In the genomic region with DNA sequence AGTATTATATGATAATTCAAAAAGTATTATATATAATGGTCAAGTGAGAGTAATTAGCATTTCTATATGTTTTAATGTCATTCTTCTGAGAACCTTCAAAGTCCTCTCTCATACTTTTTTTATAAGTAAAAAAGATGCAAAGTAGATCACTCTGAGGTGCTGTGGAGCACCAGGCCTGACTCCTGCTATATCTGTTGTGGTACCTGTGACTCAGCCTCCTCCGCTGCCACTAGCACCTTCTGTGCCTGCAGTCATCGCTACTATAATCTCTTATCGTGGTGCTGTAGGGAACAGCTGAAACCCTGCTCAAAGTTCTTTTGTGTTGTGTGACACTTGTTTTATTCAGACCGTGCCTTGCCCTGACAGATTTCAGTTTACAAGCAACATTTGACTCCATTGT, we compare ENCODE assay signal across 17 mouse cellular contexts. TPM values are rescaled to one million over a fixed set of nuclear protein-coding genes. Genes with fewer than 3 reads are reported as not detected.
"Had no signal": no experiment of that assay in that cellular context is flagged by ENCODE, and none has a peak within 500 bp of the region (broad histone marks: within the 10 kb centered on the region; RNA-seq: fewer than 3 reads in every experiment).

No protein-coding gene starts in this region.

- H3K4me3 ChIP-seq: layer of hippocampus, adult 2 months; limb, embryonic 13.5 days; liver, embryonic 12.5 days; liver, embryonic 15.5 days; lung, embryonic 15.5 days; megakaryocyte, embryonic 14.5 days; midbrain, embryonic 10.5 days; midbrain, embryonic 13.5 days had no signal

- H3K36me3 ChIP-seq: limb, embryonic 13.5 days; liver, embryonic 12.5 days; liver, embryonic 15.5 days; lung, embryonic 15.5 days; midbrain, embryonic 10.5 days; midbrain, embryonic 13.5 days had no signal

- DNase-seq: kidney, adult 2 months; layer of hippocampus, adult 9-11 months; liver; lung, postnatal 10 days had no signal

- H3K27me3 ChIP-seq: limb, embryonic 13.5 days; liver, embryonic 12.5 days; liver, embryonic 15.5 days; lung, embryonic 15.5 days; megakaryocyte, embryonic 14.5 days had no signal

- H3K4me2 ChIP-seq: limb, embryonic 13.5 days; liver, embryonic 12.5 days; liver, embryonic 15.5 days; lung, embryonic 15.5 days; midbrain, embryonic 13.5 days had no signal

RNA-seq across cellular contexts. Expression of a gene that starts 0.5 kb away (rescaled TPM):
- total RNA-seq: layer of hippocampus, adult 2 months; monocyte, adult 5-6 weeks had no signal
- polyA plus RNA-seq: kidney, adult 2 months; kidney, embryonic 14.5 days; liver, embryonic 12.5 days; midbrain, embryonic 13.5 days; midbrain, embryonic 16.5 days; neural tube, embryonic 14.5 days; small intestine, adult 2 months had no signal
